Mouse (Mus musculus) adrenal gland, adult 2 months (tissue): Measurements from ENCODE around the gene Gsk3b. TPM values are rescaled to one million over a fixed set of nuclear protein-coding genes. Genes with fewer than 3 reads are reported as not detected.
"Not testable (repeated sequence)": the region's sequence is repeated elsewhere in the genome, so short reads cannot be mapped to it uniquely, and the experiment has no call there.

Source experiments
- DNase-seq: peaks from one replicate; pipeline ENCODE4 v3.0.0; 2021
- polyA plus RNA-seq: library from polyadenylated mRNA; depleted of rRNA; stranded (reverse); fragments of >200 nt; gene quantifications from 2 replicates; pipeline ENCODE4 v1.2.3, GENCODE M21; 2012
- total RNA-seq, 2 experiments: library from RNA; stranded (reverse); gene quantifications; 2 replicates each; pipeline ENCODE4 v1.2.3; 2021

Gene Gsk3b
- total and polyA plus RNA-seq, 3 experiments: 21.9 to 81.7 (median 49.2) TPM

- no peak for DNase-seq
These were observed 101.2 kb downstream of the Gsk3b start for GRCm38 (mm10) chr16:38189952-38190351.

GRCm38 (mm10) chr16:38190531-38190930 lies 101.7 kb downstream of the Gsk3b start:
- no peak for DNase-seq

DNA sequence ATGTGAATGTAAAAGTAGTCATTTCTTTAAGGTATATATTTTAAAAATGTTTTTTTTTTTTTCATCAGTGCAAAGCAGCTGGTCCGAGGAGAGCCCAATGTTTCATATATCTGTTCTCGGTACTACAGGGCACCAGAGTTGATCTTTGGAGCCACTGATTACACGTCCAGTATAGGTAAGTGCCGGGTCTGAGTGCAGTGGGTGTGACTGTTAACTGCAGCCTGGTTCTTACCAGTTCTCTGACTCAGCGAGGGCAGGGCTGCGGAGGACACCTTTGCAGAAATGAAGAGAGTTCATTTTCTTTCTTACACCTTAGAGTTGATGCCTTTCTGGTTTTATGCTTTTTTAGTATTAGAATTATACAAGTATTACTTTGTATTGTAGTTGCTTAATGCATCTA lies 102.7 kb downstream of the Gsk3b start:
- no peak for DNase-seq

GRCm38 (mm10) chr16:38192640-38193039 lies 103.8 kb downstream of the Gsk3b start:
- no peak for DNase-seq

GRCm38 (mm10) chr16:38197299-38197698 lies 108.5 kb downstream of the Gsk3b start:
- peak; percentile 57 for DNase-seq

- no peak for DNase-seq
These were observed 116.5 kb downstream of the Gsk3b start for GRCm38 (mm10) chr16:38205272-38205671.

DNA sequence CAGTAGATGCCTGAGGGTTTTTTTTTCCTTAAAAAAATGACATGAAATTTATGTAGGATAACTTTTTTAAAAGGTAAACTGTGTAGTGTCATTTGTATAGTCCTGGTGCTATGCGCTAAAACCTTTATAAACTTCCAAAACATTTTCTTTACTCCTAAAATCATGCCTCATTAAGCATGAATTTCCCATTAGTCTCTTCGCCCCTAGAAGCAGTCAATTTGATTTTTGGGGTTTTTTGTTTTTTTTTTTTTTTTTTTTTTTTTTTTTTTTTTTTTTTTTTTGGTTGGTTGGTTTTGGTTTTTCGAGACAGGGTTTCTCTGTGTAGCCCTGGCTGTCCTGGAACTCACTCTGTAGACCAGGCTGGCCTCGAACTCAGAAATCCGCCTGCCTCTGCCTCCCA lies 133.7 kb downstream of the Gsk3b start:
- DNase-seq: not testable (repeated sequence)

GRCm38 (mm10) chr16:38236936-38237585 lies 148.3 kb downstream of the Gsk3b start:
- no peak for DNase-seq

DNA sequence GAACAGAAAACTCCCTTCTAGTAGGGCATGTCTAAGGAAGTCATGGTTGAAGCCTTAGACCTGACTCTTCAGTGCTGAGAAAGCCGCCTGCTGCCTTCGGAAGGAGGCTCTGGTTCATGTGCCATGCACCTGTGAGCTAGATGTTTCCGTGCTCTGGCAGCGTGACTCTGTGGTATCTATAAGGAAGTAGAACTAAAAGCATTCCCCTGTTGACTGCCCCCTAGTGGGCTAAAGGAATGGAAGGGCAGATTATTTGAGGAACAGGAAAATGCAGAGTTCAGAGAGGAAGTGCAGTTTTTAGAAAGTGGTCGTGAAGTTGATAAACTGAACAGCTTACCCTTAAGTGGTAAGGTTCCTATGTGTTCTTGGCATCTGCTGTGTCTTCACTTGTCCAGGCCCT lies 150.9 kb downstream of the Gsk3b start:
- peak; percentile 17 for DNase-seq

DNA sequence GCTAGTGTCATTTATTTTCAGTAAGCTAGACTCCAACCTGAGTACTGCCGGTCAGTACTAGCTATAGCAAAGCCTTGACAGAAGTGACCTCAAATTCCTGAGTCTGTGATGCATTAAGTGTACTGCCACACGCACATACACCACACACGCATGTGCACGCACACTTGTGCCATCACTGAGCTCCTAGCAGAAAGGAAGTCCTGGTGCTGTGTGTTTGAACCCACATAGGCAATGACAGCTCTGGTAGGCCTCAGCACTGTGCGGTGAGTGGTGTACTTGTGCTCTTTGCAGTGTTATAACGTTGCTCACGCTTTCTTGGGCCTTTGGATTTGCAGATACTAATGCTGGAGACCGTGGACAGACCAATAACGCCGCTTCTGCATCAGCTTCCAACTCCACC lies 151.4 kb downstream of the Gsk3b start:
- DNase-seq: no peak

- no peak for DNase-seq
These were observed 155.3 kb downstream of the Gsk3b start for GRCm38 (mm10) chr16:38244111-38244510.

DNA sequence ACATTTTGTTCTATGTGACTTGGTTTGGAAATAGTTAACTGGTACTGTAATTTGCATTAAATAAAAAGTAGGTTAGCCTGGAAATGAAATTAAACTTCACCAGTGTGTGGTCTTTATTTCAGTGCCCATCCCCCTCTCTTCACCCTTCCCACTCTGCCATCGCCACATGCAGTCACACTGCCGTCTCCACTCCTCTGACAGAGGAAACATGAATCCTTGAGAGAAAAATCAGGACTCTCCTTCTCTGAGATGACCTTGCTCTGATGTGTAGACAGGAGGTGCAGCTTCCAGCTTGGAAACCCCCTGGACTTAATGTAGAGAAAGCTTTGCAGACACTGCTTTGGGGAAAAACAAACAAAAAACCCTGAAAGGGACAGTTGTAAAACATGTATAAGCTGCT lies 156.6 kb downstream of the Gsk3b start:
- DNase-seq: no peak

- no peak for DNase-seq
These were observed 157.2 kb downstream of the Gsk3b start for GRCm38 (mm10) chr16:38245849-38246585.

- DNase-seq: no peak
These were observed 159.6 kb downstream of the Gsk3b start for GRCm38 (mm10) chr16:38248331-38248961.

GRCm38 (mm10) chr16:38250467-38250866 lies 161.7 kb downstream of the Gsk3b start:
- no peak for DNase-seq

- DNase-seq: peak; percentile 11
These were observed 165.2 kb downstream of the Gsk3b start for GRCm38 (mm10) chr16:38254001-38254400.

DNA sequence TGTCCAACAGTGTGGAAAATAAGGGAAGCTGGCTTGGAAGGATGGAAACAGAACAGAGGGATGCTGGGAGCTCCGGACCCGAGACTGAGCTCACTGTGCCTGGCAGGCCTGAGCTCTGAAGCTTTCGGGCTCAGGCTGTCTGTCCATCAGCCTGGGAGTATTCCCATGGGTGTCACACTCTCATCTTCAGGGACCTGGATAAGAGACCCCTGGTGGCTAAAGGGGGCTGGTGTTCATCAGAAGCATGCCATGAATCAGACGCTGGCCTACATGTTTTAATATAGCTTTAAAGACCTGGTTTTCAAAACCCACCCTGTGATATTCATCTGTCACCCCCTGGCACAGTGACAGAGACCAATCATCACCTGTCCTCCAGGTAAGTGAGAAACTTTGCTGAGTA lies 166.3 kb downstream of the Gsk3b start:
- DNase-seq: no peak

DNA sequence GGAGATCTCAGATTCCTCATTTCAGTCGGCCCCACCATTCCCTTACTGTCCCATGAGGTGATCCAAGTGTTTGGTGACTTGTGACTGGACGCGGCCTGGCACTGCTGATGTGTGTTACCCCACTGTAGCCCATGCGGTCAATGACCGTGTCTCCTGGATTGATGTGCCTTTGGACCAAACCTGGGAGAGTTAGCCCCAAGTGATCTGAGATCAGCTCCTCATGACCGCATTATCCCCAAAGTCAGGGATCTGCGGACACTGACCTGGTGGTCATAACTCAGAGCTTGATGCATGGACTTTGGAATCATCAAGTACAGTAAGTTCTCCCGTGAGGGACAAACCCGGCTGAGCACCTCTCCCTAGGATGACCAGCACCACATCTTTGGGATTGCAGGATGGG lies 167.1 kb downstream of the Gsk3b start:
- DNase-seq: no peak

DNA sequence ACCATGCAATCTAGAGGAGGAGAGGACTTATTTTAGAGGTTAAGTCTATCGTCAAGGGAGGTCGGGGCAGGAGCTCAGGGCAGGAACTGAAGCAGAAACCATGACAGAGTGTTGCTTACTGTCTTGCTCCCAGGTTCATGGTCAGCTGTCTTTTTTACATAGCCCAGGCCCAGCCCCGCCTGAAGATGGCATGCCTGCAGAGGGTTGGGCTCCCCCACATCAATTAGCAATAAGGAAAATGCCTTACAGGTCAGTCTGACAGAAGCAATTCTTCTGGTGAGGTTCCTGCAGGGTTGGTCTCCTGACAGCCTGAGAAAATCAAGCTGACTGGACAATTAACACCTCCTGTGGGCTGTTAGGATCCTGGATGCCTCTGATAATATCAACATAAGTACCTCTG lies 182.8 kb downstream of the Gsk3b start:
- no peak for DNase-seq

GRCm38 (mm10) chr16:38272483-38272882 lies 183.7 kb downstream of the Gsk3b start:
- DNase-seq: no peak

GRCm38 (mm10) chr16:38274737-38275136 lies 185.9 kb downstream of the Gsk3b start:
- DNase-seq: no peak

- no peak for DNase-seq
These were observed 191.0 kb downstream of the Gsk3b start for GRCm38 (mm10) chr16:38279794-38280193.

- no peak for DNase-seq
These were observed 192.2 kb downstream of the Gsk3b start for GRCm38 (mm10) chr16:38280951-38281350.
